25 mouse cellular contexts compared by ENCODE assay signal in genomic region chr1:172172381-172172780, GRCm38 (mm10). TPM values are rescaled to one million over a fixed set of nuclear protein-coding genes. Genes with fewer than 3 reads are reported as not detected.
DNase-seq lines count a peak whose midpoint lies in the region; ATAC-seq lines count a peak whose summit lies in the region.
"Had no signal": no experiment of that assay in that cellular context is flagged by ENCODE, and none has a peak within 500 bp of the region (broad histone marks: within the 10 kb centered on the region; RNA-seq: fewer than 3 reads in every experiment).

No protein-coding gene starts in this region.

- H3K4me1 ChIP-seq in kidney, embryonic 16.5 days (ENCODE audit: insufficient read depth, low read length): peaks cover 12% of the 10 kb centered on the region; the same call in 1 of the 2 replicates
- H3K4me1 ChIP-seq: embryonic facial prominence, embryonic 13.5 days; hindbrain, embryonic 10.5 days had no signal

- no peak overlapping the region for H3K27ac ChIP-seq in kidney, embryonic 16.5 days (ENCODE audit: low read length)
- H3K27ac ChIP-seq: embryonic facial prominence, embryonic 13.5 days; forebrain, embryonic 13.5 days; heart, adult 2 months; heart, embryonic 15.5 days; hindbrain, embryonic 10.5 days had no signal

- no peak overlapping the region for H3K4me2 ChIP-seq in kidney, embryonic 16.5 days (replicated peaks; ENCODE audit: low read depth, low read length)
- H3K4me2 ChIP-seq: embryonic facial prominence, embryonic 13.5 days; forebrain, embryonic 13.5 days; heart, embryonic 11.5 days; heart, embryonic 15.5 days had no signal

- peak; percentile 27 to 74 for DNase-seq in adrenal gland, adult (ENCODE audit: inconsistent age in 2 of 2, low spot score in 1 of 2)
- DNase-seq in adrenal gland, postnatal 4 days (ENCODE audit: low spot score in 2 of 2): no peak
- DNase-seq in heart, adult 11 months: peak; percentile 84
- no peak for DNase-seq in heart, postnatal 25 days (ENCODE audit: low spot score)
- no peak for DNase-seq in kidney, adult 9 months
- DNase-seq in adrenal gland, postnatal 36 days: peak; percentile 49 to 55
- DNase-seq in lung, postnatal 4 days: no peak
- DNase-seq: B cell, adult 2 months; cerebellum, adult 11-12 months; cerebellum, adult 9-10 months; cerebellum, postnatal 36 days; gastrocnemius, postnatal 36 days; heart, adult 2 months; heart, postnatal 14 days had no signal

- intact Hi-C loops in heart, postnatal 25 days (cut with DNase I): no loop called here

- H3K27me3 ChIP-seq in kidney, embryonic 16.5 days (ENCODE audit: insufficient read depth, low read length): no peaks in the 10 kb centered on the region
- H3K27me3 ChIP-seq: embryonic facial prominence, embryonic 13.5 days; forebrain, embryonic 13.5 days; heart, embryonic 15.5 days had no signal

- 70% methylated on average over 21 of the region's 21 CpGs for WGBS in kidney, embryonic 16.5 days

- H3K9ac ChIP-seq in kidney, embryonic 16.5 days (replicated peaks; ENCODE audit: low read length): no peak overlapping the region
- H3K9ac ChIP-seq: embryonic facial prominence, embryonic 13.5 days; forebrain, embryonic 13.5 days; heart, embryonic 15.5 days had no signal

- H3K9me3 ChIP-seq in kidney, embryonic 16.5 days (ENCODE audit: low read length): 0 out of 2 replicates have a peak, but pooled peaks cover 6% of the 10 kb centered on the region
- H3K9me3 ChIP-seq: embryonic facial prominence, embryonic 13.5 days; forebrain, embryonic 13.5 days; G1E; heart, embryonic 15.5 days had no signal

- H3K4me3 ChIP-seq in kidney, embryonic 16.5 days (ENCODE audit: low read length): no peak overlapping the region
- H3K4me3 ChIP-seq: embryonic facial prominence, embryonic 13.5 days; forebrain, embryonic 13.5 days; heart, adult 2 months; heart, embryonic 15.5 days; hindbrain, embryonic 10.5 days had no signal

- peaks cover 72% of the 10 kb centered on the region for H3K36me3 ChIP-seq in kidney, embryonic 16.5 days (ENCODE audit: insufficient read depth, low read length)

- ATAC-seq in kidney, embryonic 16.5 days (ENCODE audit: low FRiP score, low TSS enrichment): 0 out of 2 replicates have a peak, but pooled peaks have one; percentile 33
- ATAC-seq: CD4-positive, CD25-positive, alpha-beta regulatory T cell, adult 4 months; hindbrain, embryonic 16.5 days; inflammation-experienced regulatory T-cells, adult 6 months; intestine, postnatal 0 days had no signal

RNA-seq across cellular contexts. Expression of gene Dcaf8, which starts 24.5 kb away (rescaled TPM):
- 100 to 1,000 TPM; 177 to 181 TPM for total RNA-seq in adrenal gland, postnatal 4 days (2021)
- total RNA-seq in heart, postnatal 25 days (2021): 100 to 1,000 TPM; 109 to 114 TPM
- polyA plus RNA-seq in kidney, embryonic 16.5 days (2015; fragmentation: Nextera tagmentation; extraction: Ambion mirVana): 147 and 149 TPM in 2 replicates
- total RNA-seq in adrenal gland, postnatal 36 days (2021): 100 to 1,000 TPM; 108 to 143 TPM

RNA-seq across cellular contexts. Expression of gene Pea15a, which starts 34.2 kb away (rescaled TPM):
- total RNA-seq in adrenal gland, postnatal 4 days (2021): 10 to 100 TPM; 92.5 to 94.7 TPM
- 10 to 100 TPM; 65.8 to 70.5 TPM for total RNA-seq in heart, postnatal 25 days (2021)
- 129 and 132 TPM in 2 replicates for polyA plus RNA-seq in kidney, embryonic 16.5 days (2015; fragmentation: Nextera tagmentation; extraction: Ambion mirVana)
- total RNA-seq in adrenal gland, postnatal 36 days (2021): 10 to 100 TPM; 53.9 to 62.1 TPM

RNA-seq across cellular contexts. Expression of gene Pex19, which starts 45.8 kb away (rescaled TPM):
- 100 to 1,000 TPM; 168 to 170 TPM for total RNA-seq in adrenal gland, postnatal 4 days (2021)
- total RNA-seq in heart, postnatal 25 days (2021): 100 to 1,000 TPM; 120 to 122 TPM
- polyA plus RNA-seq in kidney, embryonic 16.5 days (2015; fragmentation: Nextera tagmentation; extraction: Ambion mirVana): 170 and 172 TPM in 2 replicates
- total RNA-seq in adrenal gland, postnatal 36 days (2021): 100 to 1,000 TPM; 112 to 147 TPM

RNA-seq across cellular contexts. Expression of gene Casq1, which starts 47.3 kb away (rescaled TPM):
- 10 to 100 TPM; 15.7 to 51.9 TPM for total RNA-seq in adrenal gland, postnatal 4 days (2021)
- total RNA-seq in heart, postnatal 25 days (2021): 10 to 100 TPM; 12.6 to 18.0 TPM
- polyA plus RNA-seq in kidney, embryonic 16.5 days (2015; fragmentation: Nextera tagmentation; extraction: Ambion mirVana): 5.2 and 5.6 TPM in 2 replicates
- total RNA-seq in adrenal gland, postnatal 36 days (2021): under 1 TPM in 1 of 2 experiments, not detected in 1; 0.46 TPM
- total RNA-seq: G1E had no signal
- polyA plus RNA-seq: CD4-positive, CD25-positive, alpha-beta regulatory T cell, adult 4 months; G1E; inflammation-experienced regulatory T-cells, adult 6 months had no signal

Comparison
In these comparisons a context has a peak if more than half of its experiments do, and no peak if none do; other contexts are left out.
1. DNase-seq: peak in adrenal gland, adult (2 of 2), heart, adult 11 months (single experiment) and adrenal gland, postnatal 36 days (2 of 2); none in adrenal gland, postnatal 4 days (0 of 2), heart, postnatal 25 days (single experiment), kidney, adult 9 months (single experiment) and lung, postnatal 4 days (0 of 2).